Mouse (Mus musculus): Measurements from ENCODE around the gene Vcam1. TPM values are rescaled to one million over a fixed set of nuclear protein-coding genes. Genes with fewer than 3 reads are reported as not detected.
A peak's percentile ranks its signal among the peaks of the same experiment; 100 is the strongest.

The Vcam1 gene
- total and polyA plus RNA-seq, 2 experiments from 2014 or later: 49.3 to 62.4 TPM

GRCm38 (mm10) chr3:116149096-116149495, 19.6 kb upstream of the Vcam1 start:
- no peak for TF ChIP-seq CTCF (IDR thresholded peaks at IDR 0.05; ENCODE audit: low read depth)
- TF ChIP-seq EP300 (IDR thresholded peaks at IDR 0.05; ENCODE audit: low read depth): no peak
- no peak overlapping the region for H3K4me2 ChIP-seq (ENCODE audit: low read depth, low read length)
- 55% methylated on average over 4 of the region's 4 CpGs for WGBS

GRCm38 (mm10) chr3:116148676-116149075, 19.2 kb upstream of the Vcam1 start:
- no peak for ATAC-seq (ENCODE audit: insufficient read depth, low read depth)
- WGBS: 57% methylated on average over 9 of the region's 9 CpGs
- H3K9me3 ChIP-seq (replicated peaks; ENCODE audit: control insufficient read depth, low read length): no peaks in the 10 kb centered on the region
- H3K9ac ChIP-seq (replicated peaks; ENCODE audit: low read depth, low read length): no peak overlapping the region
- H3K27me3 ChIP-seq (ENCODE audit: control insufficient read depth, insufficient read depth, low read length): no peaks in the 10 kb centered on the region
- no peak overlapping the region for H3K4me3 ChIP-seq (ENCODE audit: low read depth, low read length)
- no peaks in the 10 kb centered on the region for H3K36me3 ChIP-seq (replicated peaks; ENCODE audit: control insufficient read depth, insufficient read depth, low read length)
- H3K4me2 ChIP-seq (ENCODE audit: low read depth, low read length): no peak overlapping the region
- DNase-seq (ENCODE audit: low spot score): no peak
- no peak for TF ChIP-seq CTCF (IDR thresholded peaks at IDR 0.05; ENCODE audit: low read depth)
- TF ChIP-seq EP300 (IDR thresholded peaks at IDR 0.05; ENCODE audit: low read depth): no peak
- no peak overlapping the region for H3K27ac ChIP-seq (ENCODE audit: low read depth)
- no peaks in the 10 kb centered on the region; the same call in 1 of the 2 replicates for H3K4me1 ChIP-seq (ENCODE audit: control insufficient read depth, insufficient read depth)

More at GRCm38 (mm10) chr3:116149096-116149495, 19.6 kb upstream of the Vcam1 start:
- Histone ChIP-seq H3K4me3 (ENCODE audit: low read depth, low read length) (no peak overlapping the region), H3K27ac (ENCODE audit: low read depth) (no peak overlapping the region), H3K36me3 (replicated peaks; ENCODE audit: control insufficient read depth, insufficient read depth, low read length) (no peaks in the 10 kb centered on the region), H3K9me3 (replicated peaks; ENCODE audit: control insufficient read depth, low read length) (no peaks in the 10 kb centered on the region), H3K4me1 (ENCODE audit: control insufficient read depth, insufficient read depth) (no peaks in the 10 kb centered on the region; the same call in 1 of the 2 replicates), H3K9ac (replicated peaks; ENCODE audit: low read depth, low read length) (no peak overlapping the region), H3K27me3 (ENCODE audit: control insufficient read depth, insufficient read depth, low read length) (no peaks in the 10 kb centered on the region)
- ATAC-seq (ENCODE audit: insufficient read depth, low read depth) (no peak), DNase-seq (ENCODE audit: low spot score) (no peak)

GRCm38 (mm10) chr3:116141226-116141625, 11.7 kb upstream of the Vcam1 start:
- no peak for ATAC-seq (ENCODE audit: insufficient read depth, low read depth)
- Histone ChIP-seq H3K27ac (ENCODE audit: low read depth) (no peak overlapping the region), H3K27me3 (ENCODE audit: control insufficient read depth, insufficient read depth, low read length) (no peaks in the 10 kb centered on the region), H3K4me1 (ENCODE audit: control insufficient read depth, insufficient read depth) (peaks cover 23% of the 10 kb centered on the region), H3K36me3 (replicated peaks; ENCODE audit: control insufficient read depth, insufficient read depth, low read length) (no peaks in the 10 kb centered on the region), H3K4me3 (ENCODE audit: low read depth, low read length) (no peak overlapping the region), H3K4me2 (ENCODE audit: low read depth, low read length) (no peak overlapping the region), H3K9me3 (replicated peaks; ENCODE audit: control insufficient read depth, low read length) (no peaks in the 10 kb centered on the region), H3K9ac (replicated peaks; ENCODE audit: low read depth, low read length) (no peak overlapping the region)
- TF ChIP-seq EP300 (IDR thresholded peaks at IDR 0.05; ENCODE audit: low read depth) (no peak), CTCF (IDR thresholded peaks at IDR 0.05; ENCODE audit: low read depth) (no peak)
- WGBS: 48% methylated on average over 3 of the region's 3 CpGs
- DNase-seq (ENCODE audit: low spot score): no peak

- no peak for TF ChIP-seq EP300 (IDR thresholded peaks at IDR 0.05; ENCODE audit: low read depth)
- no peak for TF ChIP-seq CTCF (IDR thresholded peaks at IDR 0.05; ENCODE audit: low read depth)
- no peak overlapping the region for H3K9ac ChIP-seq (replicated peaks; ENCODE audit: low read depth, low read length)
- H3K9me3 ChIP-seq (replicated peaks; ENCODE audit: control insufficient read depth, low read length): no peaks in the 10 kb centered on the region
- H3K4me3 ChIP-seq (ENCODE audit: low read depth, low read length): no peak overlapping the region
- H3K4me2 ChIP-seq (ENCODE audit: low read depth, low read length): no peak overlapping the region
- DNase-seq (ENCODE audit: low spot score) (no peak), ATAC-seq (ENCODE audit: insufficient read depth, low read depth) (no peak)
- no peaks in the 10 kb centered on the region for H3K27me3 ChIP-seq (ENCODE audit: control insufficient read depth, insufficient read depth, low read length)
- no peak overlapping the region for H3K27ac ChIP-seq (ENCODE audit: low read depth)
- peaks cover 23% of the 10 kb centered on the region for H3K4me1 ChIP-seq (ENCODE audit: control insufficient read depth, insufficient read depth)
- 32% methylated on average over 5 of the region's 5 CpGs for WGBS
- no peaks in the 10 kb centered on the region for H3K36me3 ChIP-seq (replicated peaks; ENCODE audit: control insufficient read depth, insufficient read depth, low read length)
Measured at GRCm38 (mm10) chr3:116139000-116139399, 9.5 kb upstream of the Vcam1 start.

GRCm38 (mm10) chr3:116138081-116138480, 8.6 kb upstream of the Vcam1 start:
- H3K27ac ChIP-seq (ENCODE audit: low read depth): no peak overlapping the region
- H3K36me3 ChIP-seq (replicated peaks; ENCODE audit: control insufficient read depth, insufficient read depth, low read length): no peaks in the 10 kb centered on the region
- ATAC-seq (ENCODE audit: insufficient read depth, low read depth): no peak
- no peak overlapping the region for H3K4me3 ChIP-seq (ENCODE audit: low read depth, low read length)
- H3K4me1 ChIP-seq (ENCODE audit: control insufficient read depth, insufficient read depth): peaks cover 23% of the 10 kb centered on the region
- no peak overlapping the region for H3K9ac ChIP-seq (replicated peaks; ENCODE audit: low read depth, low read length)
- no peak for TF ChIP-seq EP300 (IDR thresholded peaks at IDR 0.05; ENCODE audit: low read depth)
- no peak for TF ChIP-seq CTCF (IDR thresholded peaks at IDR 0.05; ENCODE audit: low read depth)
- 35% methylated on average over 5 of the region's 5 CpGs for WGBS
- H3K27me3 ChIP-seq (ENCODE audit: control insufficient read depth, insufficient read depth, low read length): no peaks in the 10 kb centered on the region
- no peak for DNase-seq (ENCODE audit: low spot score)
- H3K4me2 ChIP-seq (ENCODE audit: low read depth, low read length): peak overlapping the region; percentile 2; the same call in 1 of the 2 replicates
- H3K9me3 ChIP-seq (replicated peaks; ENCODE audit: control insufficient read depth, low read length): no peaks in the 10 kb centered on the region

GRCm38 (mm10) chr3:116133363-116133762, 3.9 kb upstream of the Vcam1 start:
- ATAC-seq (ENCODE audit: insufficient read depth, low read depth): no peak
- 67% methylated on average over 5 of the region's 5 CpGs for WGBS
- H3K9ac ChIP-seq (replicated peaks; ENCODE audit: low read depth, low read length): no peak overlapping the region
- H3K36me3 ChIP-seq (replicated peaks; ENCODE audit: control insufficient read depth, insufficient read depth, low read length): no peaks in the 10 kb centered on the region
- H3K27me3 ChIP-seq (ENCODE audit: control insufficient read depth, insufficient read depth, low read length): no peaks in the 10 kb centered on the region
- TF ChIP-seq CTCF (IDR thresholded peaks at IDR 0.05; ENCODE audit: low read depth): no peak
- no peak for TF ChIP-seq EP300 (IDR thresholded peaks at IDR 0.05; ENCODE audit: low read depth)
- no peak for DNase-seq (ENCODE audit: low spot score)
- H3K27ac ChIP-seq (ENCODE audit: low read depth): no peak overlapping the region
- H3K4me2 ChIP-seq (ENCODE audit: low read depth, low read length): no peak overlapping the region
- H3K4me3 ChIP-seq (ENCODE audit: low read depth, low read length): no peak overlapping the region
- H3K4me1 ChIP-seq (ENCODE audit: control insufficient read depth, insufficient read depth): peaks cover 7% of the 10 kb centered on the region; the same call in 1 of the 2 replicates
- H3K9me3 ChIP-seq (replicated peaks; ENCODE audit: control insufficient read depth, low read length): no peaks in the 10 kb centered on the region

Measured in heart, postnatal 0 days (tissue).